Mouse (Mus musculus) myocyte (in vitro differentiated cells): ENCODE results near the gene Lrrc36.

Source experiments
- E2F4 ChIP-seq: IDR thresholded peaks from one replicate; pipeline ENCODE4 v1.6.1; 2011; ENCODE audit warnings: mild to moderate bottlenecking, control low read depth, moderate library complexity; ENCODE audit not compliant: insufficient read depth
- MAX ChIP-seq: IDR thresholded peaks from one replicate; pipeline ENCODE4 v1.6.1; 2011; ENCODE audit warnings: low read depth, mild to moderate bottlenecking, control low read depth
- POLR2A ChIP-seq: IDR thresholded peaks from one replicate; pipeline ENCODE4 v1.6.1; 2011; ENCODE audit warnings: low read depth, mild to moderate bottlenecking, control low read depth, moderate library complexity; ENCODE audit not compliant: insufficient read length

GRCm38 (mm10) chr8:105483212-105484029, 70.0 kb downstream of the Lrrc36 start:
- TF ChIP-seq MAX = no peak
- no peak for TF ChIP-seq E2F4
- no peak for TF ChIP-seq POLR2A
